Mouse (Mus musculus) ES-E14 (cell line): ENCODE data around the gene Lhpp.

Experiments used
- CHD2 ChIP-seq: IDR thresholded peaks from 2 replicates; pipeline ENCODE4 v1.6.1; 2014; ENCODE audit warnings: mild to moderate bottlenecking, low read depth, low read length, inconsistent platforms
- HCFC1 ChIP-seq: IDR thresholded peaks from 2 replicates; pipeline ENCODE4 v1.6.1; 2012; ENCODE audit warnings: low read length, inconsistent platforms, borderline replicate concordance; ENCODE audit not compliant: insufficient read depth
- MAFK ChIP-seq: IDR thresholded peaks from 2 replicates; pipeline ENCODE4 v1.6.1; 2014; ENCODE audit warnings: mild to moderate bottlenecking, low read depth, low read length, inconsistent platforms; ENCODE audit not compliant: insufficient read depth
- ZC3H11A ChIP-seq: IDR thresholded peaks from 2 replicates; pipeline ENCODE4 v1.6.1; 2012; ENCODE audit warnings: low read depth, mild to moderate bottlenecking, inconsistent platforms, low read length, borderline replicate concordance

DNA sequence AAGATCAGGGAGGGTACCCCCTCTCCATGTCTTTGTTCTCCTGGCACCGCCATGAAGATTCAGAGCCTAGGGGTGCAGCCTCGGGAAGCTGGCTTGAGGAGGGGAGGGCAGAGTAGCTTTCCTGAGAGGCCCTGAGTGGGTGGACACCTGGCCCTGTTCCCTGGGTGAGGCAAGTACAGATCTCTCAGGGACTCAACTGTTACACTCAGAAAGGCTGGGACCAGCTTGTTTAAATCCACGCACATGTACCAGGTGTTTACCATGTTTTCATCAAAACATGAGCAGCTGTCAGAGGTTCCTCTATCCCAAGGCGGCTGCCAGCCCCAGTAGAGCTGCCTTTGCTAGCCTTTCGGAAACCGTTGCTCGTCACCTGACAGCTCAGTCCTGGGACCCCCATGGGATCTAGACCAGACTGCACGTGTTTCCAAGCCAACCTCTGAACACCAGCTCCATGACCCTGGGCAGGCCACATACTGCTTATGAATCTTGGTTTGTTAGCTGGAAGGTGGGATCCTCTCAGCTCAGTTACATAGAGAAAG, 86.9 kb downstream of the Lhpp start:
- TF ChIP-seq MAFK (no peak), HCFC1 (no peak), ZC3H11A (no peak), CHD2 (no peak)
